Mouse (Mus musculus) olfactory bulb, adult 2 months (tissue): ENCODE measurements around the gene Myo1c. TPM values are rescaled to one million over a fixed set of nuclear protein-coding genes. Genes with fewer than 3 reads are reported as not detected.
A peak's percentile ranks its signal among the peaks of the same experiment; 100 is the strongest.

Experiments
- H3K27ac ChIP-seq: fragments of 200-500 bp; 2 replicates; pipeline ENCODE4 v1.5.1; 2012; ENCODE audit warnings: low read depth, low read length; ENCODE audit not compliant: insufficient read depth
- H3K4me1 ChIP-seq: fragments of 200-500 bp; 2 replicates; pipeline ENCODE4 v1.6.1; 2012; ENCODE audit warnings: low read length; ENCODE audit not compliant: control insufficient read depth, insufficient read depth
- H3K4me3 ChIP-seq: fragments of 200-500 bp; 2 replicates; pipeline ENCODE4 v1.5.1; 2012; ENCODE audit warnings: mild to moderate bottlenecking, low read depth, low read length, moderate library complexity; ENCODE audit not compliant: insufficient read depth
- CTCF ChIP-seq: fragments of 200-500 bp; IDR thresholded peaks from 2 replicates; pipeline ENCODE4 v1.5.1; 2012; ENCODE audit warnings: low read depth, mild to moderate bottlenecking, low read length, moderate library complexity; ENCODE audit not compliant: insufficient read depth
- POLR2A ChIP-seq: fragments of 200-500 bp; IDR thresholded peaks from 2 replicates; pipeline ENCODE4 v1.6.1; 2012; ENCODE audit warnings: mild to moderate bottlenecking, low read depth, low read length, moderate library complexity; ENCODE audit not compliant: insufficient read depth
- WGBS: fragments of 180-500 bp; shearing (Covaris S2); methylation state at CpG from one replicate; pipeline ENCODE4 v1.1.7; 2018; 5-methylcytosine and 5-hydroxymethylcytosine counted together
- polyA plus RNA-seq: library from polyadenylated mRNA; stranded (reverse); fragments of >200 nt; gene quantifications from 2 replicates; pipeline ENCODE4 v1.2.4, GENCODE M21; 2012; ENCODE audit warnings: low replicate concordance; ENCODE audit not compliant: missing spikeins, insufficient read depth, insufficient read length

Myo1c gene
- polyA plus RNA-seq, 1 experiment: not detected

GRCm38 (mm10) chr11:75653781-75654470 lies 3.6 kb downstream of the Myo1c start:
- Histone ChIP-seq H3K27ac (no peak overlapping the region), H3K4me3 (peak overlapping the region; percentile 45), H3K4me1 (peaks cover 50% of the 10 kb centered on the region)
- TF ChIP-seq POLR2A (no peak), CTCF (no peak)
- WGBS: 6% methylated on average over 45 of the region's 45 CpGs

GRCm38 (mm10) chr11:75654471-75655390 lies 4.4 kb downstream of the Myo1c start:
- 56% methylated on average over 25 of the region's 25 CpGs for WGBS
- peaks cover 50% of the 10 kb centered on the region for H3K4me1 ChIP-seq
- H3K27ac ChIP-seq: no peak overlapping the region
- H3K4me3 ChIP-seq: peak overlapping the region; percentile 45; the same call in 1 of the 2 replicates
- no peak for TF ChIP-seq CTCF
- no peak for TF ChIP-seq POLR2A

- H3K4me3 ChIP-seq: peak overlapping the region; percentile 73
- no peak for TF ChIP-seq CTCF
- TF ChIP-seq POLR2A: no peak
- H3K27ac ChIP-seq: no peak overlapping the region
- H3K4me1 ChIP-seq: peaks cover 50% of the 10 kb centered on the region
- 2% methylated on average over 78 of the region's 78 CpGs for WGBS
Measured at GRCm38 (mm10) chr11:75655621-75656545, 5.6 kb downstream of the Myo1c start.

- TF ChIP-seq CTCF: no peak
- no peak for TF ChIP-seq POLR2A
- peak overlapping the region; percentile 73 for H3K4me3 ChIP-seq
- 73% methylated on average over 19 of the region's 20 CpGs for WGBS
- H3K27ac ChIP-seq: no peak overlapping the region
- H3K4me1 ChIP-seq: peaks cover 41% of the 10 kb centered on the region
Measured at GRCm38 (mm10) chr11:75656621-75657590, 6.6 kb downstream of the Myo1c start.

- H3K4me3 ChIP-seq: no peak overlapping the region
- H3K27ac ChIP-seq: no peak overlapping the region
- TF ChIP-seq CTCF: no peak
- no peak for TF ChIP-seq POLR2A
- peaks cover 33% of the 10 kb centered on the region for H3K4me1 ChIP-seq
Measured at GRCm38 (mm10) chr11:75657841-75658240, 7.5 kb downstream of the Myo1c start.

- Histone ChIP-seq H3K4me3 (no peak overlapping the region), H3K4me1 (peaks cover 30% of the 10 kb centered on the region), H3K27ac (no peak overlapping the region)
- no peak for TF ChIP-seq POLR2A
- no peak for TF ChIP-seq CTCF
- WGBS: 96% methylated on average over 13 of the region's 13 CpGs
Measured at GRCm38 (mm10) chr11:75658311-75658710, 8.0 kb downstream of the Myo1c start.

- peaks cover 23% of the 10 kb centered on the region for H3K4me1 ChIP-seq
- 83% methylated on average over 14 of the region's 14 CpGs for WGBS
- H3K27ac ChIP-seq: no peak overlapping the region
- TF ChIP-seq CTCF: no peak
- TF ChIP-seq POLR2A: no peak
- H3K4me3 ChIP-seq: no peak overlapping the region
Measured at GRCm38 (mm10) chr11:75658996-75659750, 8.9 kb downstream of the Myo1c start.
